Mouse (Mus musculus) liver, embryonic 16.5 days (tissue): ENCODE results near the gene Qars. TPM values are rescaled to one million over a fixed set of nuclear protein-coding genes. Genes with fewer than 3 reads are reported as not detected.
A peak's percentile ranks its signal among the peaks of the same experiment; 100 is the strongest.

Experiments
- ATAC-seq: fragments of 200-750 bp; cut with Nextera tagmentation; 2 replicates; pipeline ENCODE4 v1.8.0; 2017; ENCODE audit warnings: low read depth, mild to moderate bottlenecking, moderate number of reproducible peaks, moderate library complexity
- H3K27ac ChIP-seq: fragments of 300-500 bp; sonication (generic); 2 replicates; pipeline ENCODE4 v1.5.1; 2014; ENCODE audit warnings: mild to moderate bottlenecking, low read length
- H3K27me3 ChIP-seq: fragments of 300-500 bp; sonication (generic); 2 replicates; pipeline ENCODE4 v1.6.1; 2014; ENCODE audit warnings: low read depth, low read length, mixed read lengths; ENCODE audit not compliant: control insufficient read depth, insufficient read depth
- H3K36me3 ChIP-seq: fragments of 300-500 bp; sonication (generic); 2 replicates; pipeline ENCODE4 v1.6.1; 2014; ENCODE audit warnings: mild to moderate bottlenecking; ENCODE audit not compliant: control insufficient read depth, insufficient read depth
- H3K4me1 ChIP-seq: fragments of 300-500 bp; sonication (generic); 2 replicates; pipeline ENCODE4 v1.6.1; 2014; ENCODE audit warnings: low read depth, low read length, mixed read lengths; ENCODE audit not compliant: control insufficient read depth
- H3K4me2 ChIP-seq: fragments of 300-500 bp; sonication (generic); 2 replicates; pipeline ENCODE4 v1.6.1; 2014; ENCODE audit warnings: low read depth, low read length, mixed read lengths
- H3K4me3 ChIP-seq: fragments of 300-500 bp; sonication (generic); 2 replicates; pipeline ENCODE4 v1.5.1; 2014; ENCODE audit warnings: low read depth, mild to moderate bottlenecking, low read length
- H3K9ac ChIP-seq: fragments of 300-500 bp; sonication (generic); 2 replicates; pipeline ENCODE4 v1.6.1; 2014; ENCODE audit warnings: low read depth, low read length
- H3K9me3 ChIP-seq: fragments of 300-500 bp; sonication (generic); replicated peaks from 2 replicates; pipeline ENCODE4 v1.6.1; 2016; ENCODE audit warnings: low read length; ENCODE audit not compliant: control insufficient read depth
- WGBS: fragments of 180-500 bp; shearing (Covaris S2); extraction: QIAGEN DNeasy Blood & Tissue Kit; methylation state at CpG from one replicate; pipeline ENCODE4 v1.1.7; 2014; ENCODE audit not compliant: insufficient replicate concordance; 5-methylcytosine and 5-hydroxymethylcytosine counted together
- polyA plus RNA-seq: library from polyadenylated mRNA; unstranded; fragments of >200 nt; fragmentation: Nextera tagmentation; extraction: Ambion mirVana; gene quantifications from 2 replicates; pipeline ENCODE4 v1.2.1, GENCODE M21; 2015

The Qars gene
- polyA plus RNA-seq, 1 experiment from 2014 or later: 51.4 TPM

GRCm38 (mm10) chr9:108491286-108491580, 16.3 kb upstream of the Qars start:
- peaks cover 18% of the 10 kb centered on the region for H3K4me1 ChIP-seq
- peak overlapping the region; percentile 100 for H3K4me3 ChIP-seq
- peak overlapping the region; percentile 97 for H3K9ac ChIP-seq
- H3K27me3 ChIP-seq: no peaks in the 10 kb centered on the region
- no peak; the same call in 1 of the 2 replicates for ATAC-seq
- WGBS: 4% methylated on average over 12 of the region's 12 CpGs
- H3K4me2 ChIP-seq: peak overlapping the region; percentile 90
- no peaks in the 10 kb centered on the region for H3K9me3 ChIP-seq
- H3K36me3 ChIP-seq: peaks cover 37% of the 10 kb centered on the region
- H3K27ac ChIP-seq: peak overlapping the region; percentile 97

GRCm38 (mm10) chr9:108492043-108492750, 15.3 kb upstream of the Qars start:
- Histone ChIP-seq H3K27me3 (no peaks in the 10 kb centered on the region), H3K4me3 (peak overlapping the region; percentile 100), H3K27ac (peak overlapping the region; percentile 97), H3K36me3 (peaks cover 47% of the 10 kb centered on the region), H3K9me3 (no peaks in the 10 kb centered on the region), H3K9ac (peak overlapping the region; percentile 97), H3K4me2 (peak overlapping the region; percentile 90), H3K4me1 (peaks cover 18% of the 10 kb centered on the region)
- ATAC-seq: no peak
- 66% methylated on average over 16 of the region's 16 CpGs for WGBS

- Histone ChIP-seq H3K4me2 (no peak overlapping the region), H3K4me3 (no peak overlapping the region), H3K9me3 (no peaks in the 10 kb centered on the region), H3K4me1 (peaks cover 18% of the 10 kb centered on the region), H3K27me3 (no peaks in the 10 kb centered on the region), H3K9ac (no peak overlapping the region), H3K36me3 (peaks cover 57% of the 10 kb centered on the region), H3K27ac (no peak overlapping the region)
- ATAC-seq: no peak
- WGBS: 88% methylated on average over 8 of the region's 8 CpGs
Measured at GRCm38 (mm10) chr9:108493246-108493645, 14.3 kb upstream of the Qars start.

GRCm38 (mm10) chr9:108494146-108494825, 13.2 kb upstream of the Qars start:
- WGBS: 90% methylated on average over 19 of the region's 19 CpGs
- Histone ChIP-seq H3K4me2 (no peak overlapping the region), H3K9me3 (no peaks in the 10 kb centered on the region), H3K27ac (no peak overlapping the region), H3K4me1 (peaks cover 18% of the 10 kb centered on the region), H3K36me3 (peaks cover 68% of the 10 kb centered on the region), H3K27me3 (no peaks in the 10 kb centered on the region), H3K9ac (no peak overlapping the region), H3K4me3 (no peak overlapping the region)
- no peak for ATAC-seq

- Histone ChIP-seq H3K27ac (no peak overlapping the region), H3K4me2 (no peak overlapping the region), H3K4me1 (peaks cover 17% of the 10 kb centered on the region), H3K36me3 (peaks cover 74% of the 10 kb centered on the region), H3K27me3 (no peaks in the 10 kb centered on the region), H3K9me3 (no peaks in the 10 kb centered on the region), H3K9ac (no peak overlapping the region), H3K4me3 (no peak overlapping the region)
- no peak for ATAC-seq
- 75% methylated on average over 10 of the region's 10 CpGs for WGBS
Measured at GRCm38 (mm10) chr9:108494905-108495304, 12.6 kb upstream of the Qars start.

GRCm38 (mm10) chr9:108499231-108499630, 8.3 kb upstream of the Qars start:
- Histone ChIP-seq H3K9me3 (no peaks in the 10 kb centered on the region), H3K4me3 (no peak overlapping the region), H3K27me3 (no peaks in the 10 kb centered on the region), H3K4me1 (no peaks in the 10 kb centered on the region), H3K4me2 (no peak overlapping the region), H3K27ac (no peak overlapping the region), H3K36me3 (peaks cover 77% of the 10 kb centered on the region), H3K9ac (no peak overlapping the region)
- WGBS: 88% methylated on average over 7 of the region's 7 CpGs
- no peak for ATAC-seq

- no peak for ATAC-seq
- H3K27ac ChIP-seq: no peak overlapping the region
Measured at GRCm38 (mm10) chr9:108499943-108500342, 7.6 kb upstream of the Qars start.

GRCm38 (mm10) chr9:108506901-108507300, 605 bp upstream of the Qars start:
- Histone ChIP-seq H3K36me3 (peaks cover 6% of the 10 kb centered on the region), H3K27ac (no peak overlapping the region)

More at GRCm38 (mm10) chr9:108499943-108500342, 7.6 kb upstream of the Qars start:
- peaks cover 70% of the 10 kb centered on the region for H3K36me3 ChIP-seq
- H3K4me3 ChIP-seq: no peak overlapping the region
- H3K9me3 ChIP-seq: no peaks in the 10 kb centered on the region
- WGBS: 91% methylated on average over 15 of the region's 15 CpGs
- no peaks in the 10 kb centered on the region for H3K4me1 ChIP-seq
- no peak overlapping the region for H3K4me2 ChIP-seq
- no peaks in the 10 kb centered on the region for H3K27me3 ChIP-seq
- H3K9ac ChIP-seq: no peak overlapping the region

GRCm38 (mm10) chr9:108508776-108509175, 1.3 kb downstream of the Qars start:
- no peak for ATAC-seq
- H3K4me3 ChIP-seq: peak overlapping the region; percentile 89
- WGBS: 61% methylated on average over 7 of the region's 7 CpGs

More at GRCm38 (mm10) chr9:108506901-108507300, 605 bp upstream of the Qars start:
- ATAC-seq: no peak
- no peaks in the 10 kb centered on the region for H3K9me3 ChIP-seq
- no peak overlapping the region for H3K9ac ChIP-seq
- H3K4me2 ChIP-seq: peak overlapping the region; percentile 91
- no peaks in the 10 kb centered on the region for H3K27me3 ChIP-seq
- 80% methylated on average over 7 of the region's 7 CpGs for WGBS
- H3K4me1 ChIP-seq: peaks cover 14% of the 10 kb centered on the region
- H3K4me3 ChIP-seq: peak overlapping the region; percentile 89

More at GRCm38 (mm10) chr9:108508776-108509175, 1.3 kb downstream of the Qars start:
- no peak overlapping the region for H3K27ac ChIP-seq
- H3K9ac ChIP-seq: peak overlapping the region; percentile 86
- no peaks in the 10 kb centered on the region for H3K9me3 ChIP-seq
- no peaks in the 10 kb centered on the region for H3K27me3 ChIP-seq
- H3K4me1 ChIP-seq: peaks cover 14% of the 10 kb centered on the region
- H3K36me3 ChIP-seq: peaks cover 12% of the 10 kb centered on the region
- peak overlapping the region; percentile 91 for H3K4me2 ChIP-seq
